Mouse (Mus musculus): ENCODE results near the gene Akap12. TPM values are rescaled to one million over a fixed set of nuclear protein-coding genes. Genes with fewer than 3 reads are reported as not detected.

Gene Akap12
- 4.3 and 5.9 TPM in 2 replicates for polyA plus RNA-seq (2021; fragmentation: Nextera tagmentation)
- long read RNA-seq, experiment 1, full-length matches to known transcripts = 2 of 15 reads
- long read RNA-seq, experiment 1, partial matches to known transcripts = 8 of 15 reads
- long read RNA-seq, experiment 1, other reads (novel, unspliced or antisense) = 5 of 15 reads
- long read RNA-seq, experiment 2, partial matches to known transcripts = 10 of 23 reads
- long read RNA-seq, experiment 2, other reads (novel, unspliced or antisense) = 13 of 23 reads

GRCm38 (mm10) chr10:4266041-4266930, at the start of gene Akap12:
Gene Akap12, plus strand, starts transcription at chr10:4266380.

GRCm38 (mm10) chr10:4387701-4388383, 121.7 kb downstream of the Akap12 start, which contains the start of gene Zbtb2:
Gene Zbtb2, minus strand, starts transcription at chr10:4388108.

Other genes with a start within 250 kb of the Akap12 start
- 3.3 and 5.5 TPM in 2 replicates for gene Zbtb2, start 121.7 kb downstream of the Akap12 start, polyA plus RNA-seq (2021; fragmentation: Nextera tagmentation)
- gene Rmnd1, start 166.0 kb downstream of the Akap12 start, polyA plus RNA-seq (2021; fragmentation: Nextera tagmentation) = 32.6 and 42.9 TPM in 2 replicates
- gene Armt1, start 166.1 kb downstream of the Akap12 start, polyA plus RNA-seq (2021; fragmentation: Nextera tagmentation) = 12.8 and 15.8 TPM in 2 replicates
- 0.15 and 0.16 TPM in 2 replicates for gene Ccdc170, start 216.1 kb downstream of the Akap12 start, polyA plus RNA-seq (2021; fragmentation: Nextera tagmentation)